Mouse (Mus musculus): ENCODE measurements around the gene Hmgcl. TPM values are rescaled to one million over a fixed set of nuclear protein-coding genes. Genes with fewer than 3 reads are reported as not detected.
A peak's percentile ranks its signal among the peaks of the same experiment; 100 is the strongest.
"Not testable (repeated sequence)": the region's sequence is repeated elsewhere in the genome, so short reads cannot be mapped to it uniquely, and the experiment has no call there.

Gene Hmgcl
- polyA plus RNA-seq, 1 experiment from 2014 or later = 55.9 TPM

DNA sequence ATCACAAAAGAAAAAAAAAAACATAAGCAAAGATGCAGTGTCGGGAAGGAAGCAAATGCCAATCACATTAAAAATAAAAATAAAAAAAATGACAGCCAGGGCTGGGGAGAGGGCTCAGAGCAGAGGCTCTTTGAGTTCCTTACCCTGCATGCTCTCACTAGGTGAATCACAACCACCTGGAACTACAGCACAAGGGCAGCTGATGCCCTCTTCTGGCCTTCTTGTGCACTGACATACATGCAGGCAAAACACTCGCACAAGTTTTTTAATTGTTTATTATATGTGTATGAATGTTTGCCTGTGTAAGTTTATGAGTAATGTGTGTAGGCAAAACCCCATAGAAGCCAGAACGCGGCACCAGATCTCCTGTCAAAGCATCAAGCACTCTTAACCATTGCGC, 14.4 kb upstream of the Hmgcl start:
- Histone ChIP-seq H3K27ac (ENCODE audit: low read depth, low read length) (no peak overlapping the region), H3K36me3 (ENCODE audit: control insufficient read depth, insufficient read depth, low read length) (no peaks in the 10 kb centered on the region), H3K4me1 (replicated peaks; ENCODE audit: control insufficient read depth, insufficient read depth, low read length) (0 out of 2 replicates have a peak, but pooled peaks cover 2% of the 10 kb centered on the region), H3K9me3 (ENCODE audit: control insufficient read depth, low read length) (no peaks in the 10 kb centered on the region), H3K9ac (ENCODE audit: low read length) (no peak overlapping the region), H3K4me2 (ENCODE audit: low read depth, low read length, severe bottlenecking) (no peak overlapping the region), H3K4me3 (ENCODE audit: low read depth, low read length) (no peak overlapping the region), H3K27me3 (ENCODE audit: control insufficient read depth, insufficient read depth, low read length) (no peaks in the 10 kb centered on the region)
- ATAC-seq (replicated peaks; ENCODE audit: low FRiP score) (no peak), DNase-seq (ENCODE audit: low spot score) (no peak)
- 65% methylated on average over 5 of the region's 5 CpGs for WGBS

DNA sequence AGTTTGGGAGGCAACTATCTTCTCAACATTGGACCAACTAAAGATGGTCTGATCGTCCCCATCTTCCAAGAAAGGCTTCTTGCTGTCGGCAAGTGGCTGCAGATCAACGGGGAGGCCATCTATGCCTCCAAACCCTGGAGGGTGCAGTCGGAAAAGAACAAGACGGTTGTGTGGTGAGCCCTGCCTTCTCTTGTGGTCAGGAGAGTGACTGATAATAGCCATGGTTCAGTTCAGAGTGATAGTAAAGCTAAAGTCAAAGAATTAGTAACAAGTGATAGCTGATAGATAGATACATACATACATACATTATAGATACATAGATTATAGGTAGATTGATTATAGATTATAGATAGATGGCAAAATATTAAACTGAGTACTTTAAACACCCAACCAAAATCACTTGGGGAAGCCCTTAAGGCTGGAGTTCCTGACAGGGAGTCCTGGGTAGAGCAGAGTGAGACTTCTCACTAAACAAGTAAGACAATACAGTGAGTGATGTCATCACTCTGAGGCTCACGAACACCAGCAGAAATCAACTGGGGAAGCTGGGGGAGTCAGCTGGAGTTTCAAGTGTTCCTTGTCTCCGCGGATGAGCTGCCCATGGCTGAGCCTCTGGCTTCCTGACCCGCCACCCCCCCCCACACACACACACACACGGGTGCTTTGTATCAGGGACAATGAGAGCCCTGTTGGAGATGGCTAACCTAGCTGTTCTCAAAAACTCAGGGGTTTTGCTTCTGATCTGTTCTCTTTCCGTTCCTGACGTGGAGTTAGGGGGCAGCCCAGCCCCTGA, 11.3 kb upstream of the Hmgcl start:
- WGBS = 43% methylated on average over 12 of the region's 12 CpGs
- H3K4me1 ChIP-seq (replicated peaks; ENCODE audit: control insufficient read depth, insufficient read depth, low read length) = 0 out of 2 replicates have a peak, but pooled peaks cover 2% of the 10 kb centered on the region
- H3K27me3 ChIP-seq (ENCODE audit: control insufficient read depth, insufficient read depth, low read length) = no peaks in the 10 kb centered on the region
- no peak overlapping the region for H3K4me2 ChIP-seq (ENCODE audit: low read depth, low read length, severe bottlenecking)
- H3K4me3 ChIP-seq (ENCODE audit: low read depth, low read length) = no peak overlapping the region
- no peaks in the 10 kb centered on the region; the same call in 1 of the 2 replicates for H3K36me3 ChIP-seq (ENCODE audit: control insufficient read depth, insufficient read depth, low read length)
- no peak overlapping the region for H3K27ac ChIP-seq (ENCODE audit: low read depth, low read length)
- H3K9ac ChIP-seq (ENCODE audit: low read length) = no peak overlapping the region
- ATAC-seq (replicated peaks; ENCODE audit: low FRiP score) (no peak), DNase-seq (ENCODE audit: low spot score) (no peak)
- no peaks in the 10 kb centered on the region for H3K9me3 ChIP-seq (ENCODE audit: control insufficient read depth, low read length)

DNA sequence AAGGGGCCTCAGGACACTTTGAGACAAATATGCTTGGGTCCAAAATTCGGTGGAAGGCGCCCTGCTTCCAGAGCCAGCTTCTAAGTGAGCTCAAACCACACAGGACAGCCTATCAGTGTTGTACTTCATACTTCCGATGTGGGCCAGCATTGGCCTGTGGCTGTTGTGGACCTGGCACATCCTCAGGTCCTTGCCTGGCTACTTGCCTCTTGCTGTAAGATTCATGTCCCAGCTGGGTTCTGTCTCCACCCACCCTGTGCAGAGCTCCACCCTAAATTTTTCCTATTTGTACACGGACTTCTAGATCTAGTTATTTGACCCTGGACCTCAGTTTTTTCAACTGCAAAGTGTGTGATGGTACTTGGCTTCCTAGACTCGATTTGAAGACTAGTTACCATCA, 10.7 kb upstream of the Hmgcl start:
- DNase-seq (ENCODE audit: low spot score) (no peak), ATAC-seq (replicated peaks; ENCODE audit: low FRiP score) (no peak)
- no peak overlapping the region for H3K27ac ChIP-seq (ENCODE audit: low read depth, low read length)
- 0 out of 2 replicates have a peak, but pooled peaks cover 2% of the 10 kb centered on the region for H3K4me1 ChIP-seq (replicated peaks; ENCODE audit: control insufficient read depth, insufficient read depth, low read length)
- H3K9me3 ChIP-seq (ENCODE audit: control insufficient read depth, low read length) = no peaks in the 10 kb centered on the region
- H3K36me3 ChIP-seq (ENCODE audit: control insufficient read depth, insufficient read depth, low read length) = no peaks in the 10 kb centered on the region; the same call in 1 of the 2 replicates
- no peak overlapping the region for H3K4me2 ChIP-seq (ENCODE audit: low read depth, low read length, severe bottlenecking)
- no peak overlapping the region for H3K9ac ChIP-seq (ENCODE audit: low read length)
- H3K27me3 ChIP-seq (ENCODE audit: control insufficient read depth, insufficient read depth, low read length) = no peaks in the 10 kb centered on the region
- 71% methylated on average over 5 of the region's 5 CpGs for whole genome bisulfite sequencing
- H3K4me3 ChIP-seq (ENCODE audit: low read depth, low read length) = no peak overlapping the region

DNA sequence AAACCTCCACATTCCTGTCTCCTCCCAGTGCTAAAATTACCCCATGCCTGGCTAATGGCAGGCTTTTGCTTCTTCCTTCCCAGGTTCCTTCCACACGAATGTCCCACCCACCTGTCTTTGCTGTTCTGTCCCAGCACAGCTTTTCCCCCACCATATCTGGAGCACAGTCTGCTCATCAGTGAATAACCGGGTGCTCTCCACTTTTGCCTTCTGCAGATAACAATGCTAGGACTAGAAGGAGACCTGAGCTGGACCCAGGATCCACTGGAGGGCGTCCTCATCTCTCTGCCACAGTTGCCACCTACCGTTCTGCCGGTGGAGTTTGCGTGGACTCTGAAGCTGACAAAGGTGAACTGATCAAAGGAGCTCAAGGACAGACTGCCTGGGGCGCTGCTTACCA, 7.4 kb upstream of the Hmgcl start:
- H3K36me3 ChIP-seq (ENCODE audit: control insufficient read depth, insufficient read depth, low read length) = no peaks in the 10 kb centered on the region; the same call in 1 of the 2 replicates
- ATAC-seq (replicated peaks; ENCODE audit: low FRiP score) = no peak
- H3K4me3 ChIP-seq (ENCODE audit: low read depth, low read length) = no peak overlapping the region
- 0 out of 2 replicates have a peak, but pooled peaks cover 2% of the 10 kb centered on the region for H3K4me1 ChIP-seq (replicated peaks; ENCODE audit: control insufficient read depth, insufficient read depth, low read length)
- no peaks in the 10 kb centered on the region for H3K9me3 ChIP-seq (ENCODE audit: control insufficient read depth, low read length)
- DNase-seq (ENCODE audit: low spot score) = no peak
- no peak overlapping the region for H3K9ac ChIP-seq (ENCODE audit: low read length)
- H3K27me3 ChIP-seq (ENCODE audit: control insufficient read depth, insufficient read depth, low read length) = no peaks in the 10 kb centered on the region
- H3K27ac ChIP-seq (ENCODE audit: low read depth, low read length) = no peak overlapping the region
- H3K4me2 ChIP-seq (ENCODE audit: low read depth, low read length, severe bottlenecking) = no peak overlapping the region
- 87% methylated on average over 7 of the region's 7 CpGs for WGBS

DNA sequence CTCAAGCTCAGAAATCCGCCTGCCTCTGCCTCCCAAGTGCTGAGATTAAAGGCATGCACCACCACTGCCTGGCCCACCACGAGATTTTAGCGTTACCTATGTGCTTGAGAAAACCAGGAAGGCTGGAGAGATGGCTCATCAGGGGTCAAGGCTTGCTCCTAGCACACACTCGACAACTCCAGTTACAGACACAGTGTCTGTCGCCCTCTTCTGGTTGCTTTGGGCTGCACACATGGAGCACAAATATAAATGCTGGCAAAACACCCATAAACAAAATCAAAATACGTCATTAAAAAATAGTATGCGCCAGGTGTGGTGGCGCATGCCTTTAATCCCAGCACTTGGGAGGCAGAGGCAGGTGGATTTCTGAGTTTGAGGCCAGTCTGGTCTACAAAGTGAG, 5.2 kb upstream of the Hmgcl start:
- H3K36me3 ChIP-seq (ENCODE audit: control insufficient read depth, insufficient read depth, low read length); H3K4me1 ChIP-seq (replicated peaks; ENCODE audit: control insufficient read depth, insufficient read depth, low read length); H3K4me3 ChIP-seq (ENCODE audit: low read depth, low read length); DNase-seq (ENCODE audit: low spot score); H3K4me2 ChIP-seq (ENCODE audit: low read depth, low read length, severe bottlenecking); H3K27me3 ChIP-seq (ENCODE audit: control insufficient read depth, insufficient read depth, low read length); H3K9me3 ChIP-seq (ENCODE audit: control insufficient read depth, low read length); H3K27ac ChIP-seq (ENCODE audit: low read depth, low read length); ATAC-seq (replicated peaks; ENCODE audit: low FRiP score); H3K9ac ChIP-seq (ENCODE audit: low read length): not testable (repeated sequence)
- WGBS = 85% methylated on average over 8 of the region's 8 CpGs

DNA sequence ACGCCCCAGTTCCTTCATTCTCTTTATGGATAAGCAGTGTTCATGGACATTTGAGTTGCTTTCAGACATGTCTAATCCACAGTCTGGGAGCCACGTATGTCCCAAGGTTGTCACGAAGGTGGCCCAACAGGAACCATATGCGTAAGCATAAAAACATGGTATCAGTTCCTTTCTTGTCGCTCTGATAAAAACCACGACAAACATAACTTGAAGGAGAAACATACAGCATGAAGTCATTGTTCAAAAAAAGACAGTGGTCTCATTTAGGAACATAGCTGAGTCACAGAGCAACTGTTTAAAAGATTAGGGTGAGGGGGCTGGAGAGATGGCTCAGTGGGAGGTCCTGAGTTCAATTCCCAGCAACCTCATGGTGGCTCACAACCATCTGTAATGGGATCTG, 4.1 kb upstream of the Hmgcl start:
- Histone ChIP-seq H3K9ac (ENCODE audit: low read length) (no peak overlapping the region), H3K27me3 (ENCODE audit: control insufficient read depth, insufficient read depth, low read length) (no peaks in the 10 kb centered on the region), H3K4me3 (ENCODE audit: low read depth, low read length) (no peak overlapping the region), H3K27ac (ENCODE audit: low read depth, low read length) (no peak overlapping the region), H3K4me2 (ENCODE audit: low read depth, low read length, severe bottlenecking) (no peak overlapping the region), H3K36me3 (ENCODE audit: control insufficient read depth, insufficient read depth, low read length) (no peaks in the 10 kb centered on the region; the same call in 1 of the 2 replicates), H3K4me1 (replicated peaks; ENCODE audit: control insufficient read depth, insufficient read depth, low read length) (0 out of 2 replicates have a peak, but pooled peaks cover 3% of the 10 kb centered on the region), H3K9me3 (ENCODE audit: control insufficient read depth, low read length) (no peaks in the 10 kb centered on the region)
- DNase-seq (ENCODE audit: low spot score) = no peak
- no peak for ATAC-seq (replicated peaks; ENCODE audit: low FRiP score)
- 89% methylated on average over 6 of the region's 6 CpGs for WGBS

DNA sequence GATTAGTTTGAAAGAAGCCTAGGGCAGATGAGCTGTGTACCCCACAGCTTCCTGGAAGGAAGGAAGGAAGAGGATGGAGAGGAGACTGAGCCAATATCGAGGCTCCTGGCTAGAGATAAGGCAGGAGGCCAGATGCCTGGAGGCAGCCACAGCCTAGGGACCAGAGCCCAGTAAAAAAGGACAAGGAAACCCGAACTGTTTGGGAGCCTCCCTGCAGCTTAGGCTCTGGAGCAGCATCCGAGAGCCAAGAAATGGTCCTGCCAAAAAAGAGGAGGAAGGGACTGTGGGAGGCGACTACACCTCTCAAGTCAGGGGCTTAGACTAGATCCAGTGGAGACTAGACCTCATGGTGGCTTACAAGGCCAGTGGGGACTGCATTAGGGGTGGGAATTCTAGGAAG, 2.9 kb upstream of the Hmgcl start:
- no peaks in the 10 kb centered on the region; the same call in 1 of the 2 replicates for H3K36me3 ChIP-seq (ENCODE audit: control insufficient read depth, insufficient read depth, low read length)
- 64% methylated on average over 4 of the region's 4 CpGs for WGBS
- no peaks in the 10 kb centered on the region for H3K9me3 ChIP-seq (ENCODE audit: control insufficient read depth, low read length)
- H3K4me1 ChIP-seq (replicated peaks; ENCODE audit: control insufficient read depth, insufficient read depth, low read length) = 0 out of 2 replicates have a peak, but pooled peaks cover 3% of the 10 kb centered on the region
- H3K4me3 ChIP-seq (ENCODE audit: low read depth, low read length) = no peak overlapping the region
- no peaks in the 10 kb centered on the region for H3K27me3 ChIP-seq (ENCODE audit: control insufficient read depth, insufficient read depth, low read length)
- no peak overlapping the region for H3K9ac ChIP-seq (ENCODE audit: low read length)
- H3K4me2 ChIP-seq (ENCODE audit: low read depth, low read length, severe bottlenecking) = no peak overlapping the region
- ATAC-seq (replicated peaks; ENCODE audit: low FRiP score) (no peak), DNase-seq (ENCODE audit: low spot score) (no peak)
- no peak overlapping the region for H3K27ac ChIP-seq (ENCODE audit: low read depth, low read length)

DNA sequence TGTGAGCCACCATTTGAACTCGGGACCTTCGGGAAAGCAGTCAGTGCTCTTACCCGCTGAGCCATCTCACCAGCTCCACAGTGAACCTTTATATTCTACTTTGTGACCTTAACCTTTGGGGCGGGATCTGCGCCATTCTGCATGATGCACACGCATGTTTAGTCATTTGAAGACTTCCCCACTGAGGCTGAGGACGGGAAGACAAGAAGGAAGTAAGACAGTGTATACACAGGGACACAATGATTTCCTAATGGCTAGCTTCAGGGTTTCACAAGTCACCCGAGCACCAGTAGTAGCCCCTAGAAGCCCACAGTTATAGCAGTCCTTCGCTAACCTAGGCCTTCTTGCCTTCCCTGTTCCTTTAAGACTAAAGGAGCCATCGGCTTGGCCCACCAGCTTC, 542 bp upstream of the Hmgcl start:
- ATAC-seq (replicated peaks; ENCODE audit: low FRiP score) = no peak
- no peaks in the 10 kb centered on the region for H3K9me3 ChIP-seq (ENCODE audit: control insufficient read depth, low read length)
- 79% methylated on average over 10 of the region's 10 CpGs for WGBS
- H3K27me3 ChIP-seq (ENCODE audit: control insufficient read depth, insufficient read depth, low read length) = no peaks in the 10 kb centered on the region
- H3K4me1 ChIP-seq (replicated peaks; ENCODE audit: control insufficient read depth, insufficient read depth, low read length) = 0 out of 2 replicates have a peak, but pooled peaks cover 3% of the 10 kb centered on the region
- H3K4me2 ChIP-seq (ENCODE audit: low read depth, low read length, severe bottlenecking) = peak overlapping the region; percentile 88
- H3K27ac ChIP-seq (ENCODE audit: low read depth, low read length) = no peak overlapping the region
- peak overlapping the region; percentile 45; the same call in 1 of the 2 replicates for H3K9ac ChIP-seq (ENCODE audit: low read length)
- H3K36me3 ChIP-seq (ENCODE audit: control insufficient read depth, insufficient read depth, low read length) = no peaks in the 10 kb centered on the region; the same call in 1 of the 2 replicates
- H3K4me3 ChIP-seq (ENCODE audit: low read depth, low read length) = peak overlapping the region; percentile 79
- DNase-seq (ENCODE audit: low spot score) = no peak

All from forebrain, embryonic 11.5 days (tissue).